Comparison of ENCODE assay signal across 26 mouse cellular contexts in genomic region chr12:39714169-39714794, GRCm38 (mm10).
DNase-seq lines count a peak whose midpoint lies in the region; ATAC-seq and TF ChIP-seq lines count a peak whose summit lies in the region.
"Had no signal": no experiment of that assay in that cellular context is flagged by ENCODE, and none has a peak within 500 bp of the region (broad histone marks: within the 10 kb centered on the region; RNA-seq: fewer than 3 reads in every experiment).

No protein-coding gene starts in this region.

- 0 out of 2 replicates have a peak, but pooled peaks cover 4% of the 10 kb centered on the region for H3K4me1 ChIP-seq in heart, embryonic 10.5 days
- H3K4me1 ChIP-seq in neural tube, embryonic 11.5 days (ENCODE audit: control insufficient read depth, insufficient read depth, low read length), result 0 out of 2 replicates have a peak, but pooled peaks cover 3% of the 10 kb centered on the region
- H3K4me1 ChIP-seq in midbrain, embryonic 12.5 days, result peaks cover 13% of the 10 kb centered on the region
- H3K4me1 ChIP-seq: embryonic facial prominence, embryonic 13.5 days had no signal

- no peak overlapping the region for H3K4me2 ChIP-seq in neural tube, embryonic 11.5 days (ENCODE audit: low read depth)
- no peak overlapping the region for H3K4me2 ChIP-seq in midbrain, embryonic 12.5 days (replicated peaks)
- no peak overlapping the region for H3K4me2 ChIP-seq in myocyte (ENCODE audit: low read depth)
- H3K4me2 ChIP-seq: embryonic facial prominence, embryonic 13.5 days; heart, embryonic 11.5 days had no signal

- H3ac ChIP-seq in myocyte (ENCODE audit: control insufficient read depth, insufficient read length), result no peak overlapping the region

- H3K9me3 ChIP-seq in heart, embryonic 10.5 days, result no peaks in the 10 kb centered on the region
- no peaks in the 10 kb centered on the region for H3K9me3 ChIP-seq in neural tube, embryonic 11.5 days (ENCODE audit: control insufficient read depth, low read length)
- H3K9me3 ChIP-seq in midbrain, embryonic 12.5 days, result no peaks in the 10 kb centered on the region
- H3K9me3 ChIP-seq: embryonic facial prominence, embryonic 13.5 days had no signal

- no peaks in the 10 kb centered on the region for H3K36me3 ChIP-seq in heart, embryonic 10.5 days
- no peaks in the 10 kb centered on the region for H3K36me3 ChIP-seq in neural tube, embryonic 11.5 days (ENCODE audit: control insufficient read depth, insufficient read depth, low read length)
- H3K36me3 ChIP-seq in midbrain, embryonic 12.5 days, result no peaks in the 10 kb centered on the region
- no peaks in the 10 kb centered on the region for H3K36me3 ChIP-seq in myocyte (ENCODE audit: control insufficient read depth, insufficient read depth)
- H3K36me3 ChIP-seq: embryonic facial prominence, embryonic 13.5 days had no signal

- H3K79me2 ChIP-seq in myocyte (ENCODE audit: control insufficient read depth, insufficient read depth), result no peaks in the 10 kb centered on the region

- WGBS in heart, embryonic 10.5 days, result 70% methylated on average over 2 of the region's 2 CpGs
- WGBS in neural tube, embryonic 11.5 days, result 85% methylated on average over 2 of the region's 2 CpGs
- WGBS in midbrain, embryonic 12.5 days, result 94% methylated on average over 2 of the region's 2 CpGs

- H3K4me3 ChIP-seq in heart, embryonic 10.5 days, result no peak overlapping the region
- no peak overlapping the region for H3K4me3 ChIP-seq in neural tube, embryonic 11.5 days (ENCODE audit: low read depth, low read length)
- H3K4me3 ChIP-seq in midbrain, embryonic 12.5 days, result no peak overlapping the region
- H3K4me3 ChIP-seq in myocyte, result no peak overlapping the region
- H3K4me3 ChIP-seq: embryonic facial prominence, embryonic 13.5 days had no signal

- ATAC-seq in neural tube, embryonic 11.5 days (ENCODE audit: insufficient read depth, low FRiP score, low TSS enrichment), result peak; percentile 58
- peak; percentile 33; the same call in 1 of the 2 replicates for ATAC-seq in midbrain, embryonic 12.5 days (ENCODE audit: low FRiP score, low read depth)
- ATAC-seq: CD4-positive, CD25-positive, alpha-beta regulatory T cell, adult 4 months; intestine, embryonic 16.5 days had no signal

- no peak for TF ChIP-seq POLR2A in myocyte (IDR thresholded peaks at IDR 0.05; ENCODE audit: insufficient read length, low read depth)

- H3K27ac ChIP-seq in heart, embryonic 10.5 days, result 0 out of 2 replicates have a peak overlapping the region, but pooled peaks have one; percentile 42
- H3K27ac ChIP-seq in neural tube, embryonic 11.5 days (ENCODE audit: low read depth, low read length), result no peak overlapping the region
- H3K27ac ChIP-seq in midbrain, embryonic 12.5 days (replicated peaks), result no peak overlapping the region
- H3K27ac ChIP-seq: embryonic facial prominence, embryonic 13.5 days; liver, embryonic 14.5 days had no signal

- H3K9ac ChIP-seq in neural tube, embryonic 11.5 days (ENCODE audit: low read length), result no peak overlapping the region
- H3K9ac ChIP-seq in midbrain, embryonic 12.5 days (replicated peaks), result no peak overlapping the region
- H3K9ac ChIP-seq: embryonic facial prominence, embryonic 13.5 days; liver, embryonic 14.5 days had no signal

- no peak for DNase-seq in heart, embryonic 10.5 days (ENCODE audit: low spot score)
- no peak for DNase-seq in heart, adult 8-10 months (ENCODE audit: low spot score)
- DNase-seq in neural tube, embryonic 11.5 days (ENCODE audit: low spot score), result no peak
- DNase-seq in neural tube, embryonic 10.5 days (ENCODE audit: extremely low spot score, low spot score), result no peak
- DNase-seq in frontal cortex, postnatal 10 days (ENCODE audit: low spot score in 2 of 2), result no peak
- DNase-seq: adrenal gland, postnatal 14 days; cerebellum, adult 11-12 months; cerebellum, postnatal 10 days; gastrocnemius, postnatal 14 days; heart, postnatal 36 days; kidney, adult 9 months; kidney, postnatal 14 days; layer of hippocampus, adult 9-11 months; liver; lung, adult 2 months; lung, postnatal 14 days; right cerebral cortex, postnatal 4 days; thymus, adult 2 months; thymus, postnatal 36 days had no signal

- no peaks in the 10 kb centered on the region for H3K27me3 ChIP-seq in heart, embryonic 10.5 days (ENCODE audit: insufficient read depth, poor library complexity, severe bottlenecking)
- no peaks in the 10 kb centered on the region for H3K27me3 ChIP-seq in neural tube, embryonic 11.5 days (ENCODE audit: control insufficient read depth, insufficient read depth, low read length)
- H3K27me3 ChIP-seq in midbrain, embryonic 12.5 days, result no peaks in the 10 kb centered on the region
- H3K27me3 ChIP-seq in myocyte (ENCODE audit: control insufficient read depth, insufficient read depth, insufficient read length), result no peaks in the 10 kb centered on the region
- H3K27me3 ChIP-seq: embryonic facial prominence, embryonic 13.5 days had no signal

TF ChIP-seq in myocyte, 11 proteins besides CTCF, POLR2A, EP300 and RAD21:
- TF ChIP-seq MYOG (IDR thresholded peaks at IDR 0.05; ENCODE audit: control insufficient read depth in 1 of 3, insufficient read depth in 1 of 3, insufficient read length in 2 of 3, low read depth in 2 of 3), result peak in 2 of 3 experiments; percentile 1 to 65
- TF ChIP-seq TCF3 (IDR thresholded peaks at IDR 0.05; ENCODE audit: insufficient read length, low read depth), result peak; percentile 22
- no peak for TF ChIP-seq TCF12 (IDR thresholded peaks at IDR 0.05; ENCODE audit: insufficient read depth, poor library complexity, severe bottlenecking)
- peak in 2 of 3 experiments; percentile 49 to 80 for TF ChIP-seq MYOD1 (IDR thresholded peaks at IDR 0.05; ENCODE audit: control insufficient read depth in 1 of 3, insufficient read length in 2 of 3, low read depth in 2 of 3)
- no peak for TF ChIP-seq SRF (IDR thresholded peaks at IDR 0.05; ENCODE audit: control insufficient read depth, insufficient read length, low read depth)
